Mouse (Mus musculus) spleen, postnatal 10 days (tissue): ENCODE measurements at regions not wholly inside any gene's neighbourhood (a gene's known extent, or its start where the extent isn't known, plus 50 kb on each side); places are given as distances from the start of the nearest gene placed in this dataset.

ENCODE experiments used
- DNase-seq, 2 experiments: peaks; one replicate each; pipeline ENCODE4 v3.0.0; 2021 to 2022; ENCODE audit warnings: low spot score in 2 of 2

GRCm38 (mm10) chr3:131056893-131057660 is 53.2 kb upstream of the Lef1 start:
- DNase-seq: peak in 1 of 2 experiments; percentile 41

GRCm38 (mm10) chr3:131054241-131054972 is 55.9 kb upstream of the Lef1 start:
- no peak for DNase-seq

GRCm38 (mm10) chr3:131047716-131048115 is 62.6 kb upstream of the Lef1 start:
- no peak for DNase-seq

- no peak for DNase-seq
Measured at GRCm38 (mm10) chr3:131046412-131046811, 63.9 kb upstream of the Lef1 start.

- DNase-seq: no peak
Measured at GRCm38 (mm10) chr3:131040214-131040825, 70.0 kb upstream of the Lef1 start.

- no peak for DNase-seq
Measured at GRCm38 (mm10) chr3:131037095-131037494, 73.2 kb upstream of the Lef1 start.

- DNase-seq: no peak
Measured at GRCm38 (mm10) chr3:131034774-131035173, 75.5 kb upstream of the Lef1 start.

GRCm38 (mm10) chr3:131026336-131026735 is 83.9 kb upstream of the Lef1 start:
- no peak for DNase-seq

- peak; percentile 22 to 74 for DNase-seq
Measured at GRCm38 (mm10) chr3:131019163-131019956, 90.9 kb upstream of the Lef1 start.

GRCm38 (mm10) chr3:131017899-131018298 is 92.4 kb upstream of the Lef1 start:
- DNase-seq: no peak

- no peak for DNase-seq
Measured at GRCm38 (mm10) chr3:131016104-131016503, 94.2 kb upstream of the Lef1 start.

- no peak for DNase-seq
Measured at GRCm38 (mm10) chr3:131014092-131014716, 96.1 kb upstream of the Lef1 start.

GRCm38 (mm10) chr3:131000701-131001100 is 109.6 kb upstream of the Lef1 start:
- DNase-seq: no peak

- DNase-seq: no peak
Measured at GRCm38 (mm10) chr3:131000252-131000651, 110.0 kb upstream of the Lef1 start.

- no peak for DNase-seq
Measured at GRCm38 (mm10) chr3:130999818-131000217, 110.5 kb upstream of the Lef1 start.

GRCm38 (mm10) chr3:130998433-130998832 is 111.8 kb upstream of the Lef1 start:
- DNase-seq: no peak

GRCm38 (mm10) chr3:130996786-130997185 is 113.5 kb upstream of the Lef1 start:
- DNase-seq: no peak

GRCm38 (mm10) chr3:130991971-130992370 is 118.3 kb upstream of the Lef1 start:
- no peak for DNase-seq

GRCm38 (mm10) chr3:130986708-130987107 is 123.6 kb upstream of the Lef1 start:
- DNase-seq: no peak

- DNase-seq: no peak
Measured at GRCm38 (mm10) chr3:130986101-130986500, 124.2 kb upstream of the Lef1 start.

- no peak for DNase-seq
Measured at GRCm38 (mm10) chr3:130981566-130981965, 128.7 kb upstream of the Lef1 start.
